Mouse (Mus musculus) erythroblast, embryonic 14.5 days (primary cell): ENCODE measurements around the gene Sgpp1.

Experiments used
- GATA1 ChIP-seq: IDR thresholded peaks from 2 replicates; pipeline ENCODE4 v1.6.1; 2012; ENCODE audit warnings: low read length, inconsistent platforms, mixed read lengths
- TAL1 ChIP-seq: IDR thresholded peaks from 3 replicates; pipeline ENCODE4 v1.6.1; 2012; ENCODE audit warnings: low read length, inconsistent platforms, mixed read lengths

- TF ChIP-seq GATA1 (no peak), TAL1 (no peak)
These were observed 30.2 kb upstream of the Sgpp1 start for GRCm38 (mm10) chr12:75765751-75766150.
